Mouse (Mus musculus): Measurements from ENCODE around the gene Fcrls.

Fcrls gene

GRCm38 (mm10) chr3:87263436-87263835 is at the start of gene Fcrls:
Gene Fcrls, minus strand, starts transcription at chr3:87263738.
- DNase-seq (ENCODE audit: low read depth, low spot score), result no peak

GRCm38 (mm10) chr3:87309922-87310321 is 46.4 kb upstream of the Fcrls start:
- no peak for DNase-seq (ENCODE audit: low read depth, low spot score)

GRCm38 (mm10) chr3:87299901-87300300 is 36.4 kb upstream of the Fcrls start:
- DNase-seq (ENCODE audit: low read depth, low spot score), result no peak

- DNase-seq (ENCODE audit: low read depth, low spot score), result no peak
These were observed 10.8 kb upstream of the Fcrls start for GRCm38 (mm10) chr3:87274372-87274771.

- DNase-seq (ENCODE audit: low read depth, low spot score), result no peak
These were observed 3.0 kb upstream of the Fcrls start for GRCm38 (mm10) chr3:87266581-87266980.

GRCm38 (mm10) chr3:87255239-87255638 is 8.3 kb downstream of the Fcrls start:
- DNase-seq (ENCODE audit: low read depth, low spot score), result no peak

- DNase-seq (ENCODE audit: low read depth, low spot score), result no peak
These were observed 14.0 kb downstream of the Fcrls start for GRCm38 (mm10) chr3:87249571-87249970.

- no peak for DNase-seq (ENCODE audit: low read depth, low spot score)
These were observed 16.2 kb downstream of the Fcrls start for GRCm38 (mm10) chr3:87247292-87247691.

GRCm38 (mm10) chr3:87243654-87244053 is 19.9 kb downstream of the Fcrls start:
- peak; percentile 46 for DNase-seq (ENCODE audit: low read depth, low spot score)

- no peak for DNase-seq (ENCODE audit: low read depth, low spot score)
These were observed 22.6 kb downstream of the Fcrls start for GRCm38 (mm10) chr3:87240909-87241308.

GRCm38 (mm10) chr3:87223636-87224035 is 39.9 kb downstream of the Fcrls start:
- no peak for DNase-seq (ENCODE audit: low read depth, low spot score)

- no peak for DNase-seq (ENCODE audit: low read depth, low spot score)
These were observed 41.2 kb downstream of the Fcrls start for GRCm38 (mm10) chr3:87222346-87222745.

- no peak for DNase-seq (ENCODE audit: low read depth, low spot score)
These were observed 48.4 kb downstream of the Fcrls start for GRCm38 (mm10) chr3:87215176-87215575.

- DNase-seq (ENCODE audit: low read depth, low spot score), result no peak
These were observed 49.2 kb downstream of the Fcrls start for GRCm38 (mm10) chr3:87214221-87214864.

GRCm38 (mm10) chr3:87206336-87207075 is 57.0 kb downstream of the Fcrls start:
- no peak for DNase-seq (ENCODE audit: low read depth, low spot score)

Data from embryo, embryonic 11.5 days (tissue).